Mouse (Mus musculus): Measurements from ENCODE around the gene Kpna2. TPM values are rescaled to one million over a fixed set of nuclear protein-coding genes. Genes with fewer than 3 reads are reported as not detected.
"Not testable (repeated sequence)": the region's sequence is repeated elsewhere in the genome, so short reads cannot be mapped to it uniquely, and the experiment has no call there.

Kpna2 gene
- total RNA-seq (2015) (322 and 354 TPM in 2 replicates), total RNA-seq (2017) (249 and 283 TPM in 2 replicates)

GRCm38 (mm10) chr11:106999151-106999948 is at the start of gene Kpna2:
Gene Kpna2, minus strand, starts transcription at chr11:106999541.
- peak; percentile 86 for ATAC-seq (replicated peaks; ENCODE audit: poor library complexity)

GRCm38 (mm10) chr11:107046766-107047620 is 47.7 kb upstream of the Kpna2 start:
- ATAC-seq (replicated peaks; ENCODE audit: poor library complexity), result no peak

GRCm38 (mm10) chr11:107045546-107045945 is 46.2 kb upstream of the Kpna2 start:
- no peak for ATAC-seq (replicated peaks; ENCODE audit: poor library complexity)

- peak; percentile 99 for ATAC-seq (replicated peaks; ENCODE audit: poor library complexity)
Observed at GRCm38 (mm10) chr11:107044321-107044720, 45.0 kb upstream of the Kpna2 start.

- no peak for ATAC-seq (replicated peaks; ENCODE audit: poor library complexity)
Observed at GRCm38 (mm10) chr11:107043361-107043760, 44.0 kb upstream of the Kpna2 start.

GRCm38 (mm10) chr11:107041396-107041795 is 42.1 kb upstream of the Kpna2 start:
- ATAC-seq (replicated peaks; ENCODE audit: poor library complexity), result no peak

GRCm38 (mm10) chr11:107039417-107039816 is 40.1 kb upstream of the Kpna2 start:
- ATAC-seq (replicated peaks; ENCODE audit: poor library complexity), result no peak

GRCm38 (mm10) chr11:107034085-107034810 is 34.9 kb upstream of the Kpna2 start:
- ATAC-seq (replicated peaks; ENCODE audit: poor library complexity), result no peak

GRCm38 (mm10) chr11:107031635-107032034 is 32.3 kb upstream of the Kpna2 start:
- ATAC-seq (replicated peaks; ENCODE audit: poor library complexity), result no peak

GRCm38 (mm10) chr11:107029536-107029935 is 30.2 kb upstream of the Kpna2 start:
- ATAC-seq (replicated peaks; ENCODE audit: poor library complexity), result no peak

GRCm38 (mm10) chr11:107028754-107029153 is 29.4 kb upstream of the Kpna2 start:
- ATAC-seq (replicated peaks; ENCODE audit: poor library complexity), result no peak

GRCm38 (mm10) chr11:107028275-107028618 is 28.9 kb upstream of the Kpna2 start:
- ATAC-seq (replicated peaks; ENCODE audit: poor library complexity), result peak; percentile 12; the same call in 1 of the 2 replicates

GRCm38 (mm10) chr11:107027431-107028274 is 28.3 kb upstream of the Kpna2 start:
- ATAC-seq (replicated peaks; ENCODE audit: poor library complexity), result peak; percentile 73

GRCm38 (mm10) chr11:107026554-107027430 is 27.5 kb upstream of the Kpna2 start:
- no peak for ATAC-seq (replicated peaks; ENCODE audit: poor library complexity)

GRCm38 (mm10) chr11:107025411-107026321 is 26.3 kb upstream of the Kpna2 start, which contains the start of gene 1810010H24Rik:
Gene 1810010H24Rik, plus strand, starts transcription at chr11:107025681.
- ATAC-seq (replicated peaks; ENCODE audit: poor library complexity), result no peak

GRCm38 (mm10) chr11:107024406-107024805 is 25.1 kb upstream of the Kpna2 start:
- ATAC-seq (replicated peaks; ENCODE audit: poor library complexity), result no peak

- ATAC-seq (replicated peaks; ENCODE audit: poor library complexity), result no peak
Observed at GRCm38 (mm10) chr11:107022050-107022683, 22.8 kb upstream of the Kpna2 start.

- not testable (repeated sequence) for ATAC-seq (replicated peaks; ENCODE audit: poor library complexity)
Observed at GRCm38 (mm10) chr11:107019722-107020121, 20.4 kb upstream of the Kpna2 start.

Data from megakaryocyte progenitor cell, adult 5-6 weeks (primary cell).